Mouse (Mus musculus) limb, embryonic 13.5 days (tissue): Measurements from ENCODE around the gene Mlh3. TPM values are rescaled to one million over a fixed set of nuclear protein-coding genes. Genes with fewer than 3 reads are reported as not detected.

Source experiments
- ATAC-seq: fragments of 200-750 bp; cut with Nextera tagmentation; 2 replicates; pipeline ENCODE4 v1.8.0; 2017; ENCODE audit warnings: low read depth, moderate number of reproducible peaks, moderate TSS enrichment; ENCODE audit not compliant: low FRiP score
- H3K27ac ChIP-seq: fragments of 300-500 bp; sonication (generic); 2 replicates; pipeline ENCODE4 v1.5.1; 2015; ENCODE audit warnings: inconsistent platforms, mild to moderate bottlenecking, moderate library complexity
- H3K27me3 ChIP-seq: fragments of 300-500 bp; sonication (generic); 2 replicates; pipeline ENCODE4 v1.6.1; 2015; ENCODE audit warnings: mild to moderate bottlenecking, inconsistent platforms
- H3K36me3 ChIP-seq: fragments of 300-500 bp; sonication (generic); 2 replicates; pipeline ENCODE4 v1.6.1; 2015; ENCODE audit warnings: inconsistent platforms, mild to moderate bottlenecking, moderate library complexity
- H3K4me1 ChIP-seq: fragments of 300-500 bp; sonication (generic); 2 replicates; pipeline ENCODE4 v1.6.1; 2015; ENCODE audit warnings: inconsistent platforms
- H3K4me2 ChIP-seq: fragments of 300-500 bp; sonication (generic); replicated peaks from 2 replicates; pipeline ENCODE4 v1.6.1; 2015; ENCODE audit warnings: inconsistent platforms, mild to moderate bottlenecking, moderate library complexity
- H3K4me3 ChIP-seq: fragments of 300-500 bp; sonication (generic); 2 replicates; pipeline ENCODE4 v1.5.1; 2015; ENCODE audit warnings: moderate library complexity, mild to moderate bottlenecking, inconsistent platforms
- H3K9ac ChIP-seq: fragments of 300-500 bp; sonication (generic); 2 replicates; pipeline ENCODE4 v1.6.1; 2015; ENCODE audit warnings: mild to moderate bottlenecking, inconsistent platforms
- H3K9me3 ChIP-seq: fragments of 300-500 bp; sonication (generic); 2 replicates; pipeline ENCODE4 v1.6.1; 2016; ENCODE audit warnings: inconsistent platforms
- WGBS: fragments of 180-500 bp; shearing (Covaris S2); methylation state at CpG from one replicate; pipeline ENCODE4 v1.1.7; 2015; 5-methylcytosine and 5-hydroxymethylcytosine counted together
- polyA plus RNA-seq: library from polyadenylated mRNA; unstranded; fragments of >200 nt; fragmentation: Nextera tagmentation; extraction: Ambion mirVana; gene quantifications from 2 replicates; pipeline ENCODE4 v1.2.1, GENCODE M21; 2015

Gene Mlh3
- polyA plus RNA-seq, 1 experiment from 2014 or later: 10.8 TPM

DNA sequence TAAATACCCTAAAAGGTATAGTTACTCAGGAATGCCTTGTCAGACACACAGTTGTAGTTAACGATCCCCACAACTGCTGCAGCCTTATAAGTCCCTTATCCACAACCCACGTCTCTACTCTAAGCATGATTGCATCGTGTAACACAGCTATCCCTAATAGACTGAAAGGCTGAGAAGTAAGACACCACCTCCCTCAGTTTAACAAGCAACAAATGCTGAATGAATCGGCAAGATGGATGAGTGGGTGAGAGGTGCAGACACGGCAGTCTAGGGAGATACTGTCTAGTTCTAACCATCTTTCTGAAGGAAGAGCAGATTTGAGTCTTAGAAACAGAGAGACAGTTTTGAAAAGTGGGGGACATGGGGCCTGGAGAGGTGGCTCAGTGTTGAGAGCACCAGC is 7.2 kb downstream of the Mlh3 start:
- peak overlapping the region; percentile 78 for H3K27ac ChIP-seq
- H3K36me3 ChIP-seq: peaks cover 8% of the 10 kb centered on the region
- H3K9ac ChIP-seq: no peak overlapping the region
- no peak overlapping the region for H3K4me3 ChIP-seq
- 52% methylated on average over 5 of the region's 5 CpGs for WGBS
- no peak for ATAC-seq
- H3K4me2 ChIP-seq: 0 out of 2 replicates have a peak overlapping the region, but pooled peaks have one; percentile 4
- peaks cover 29% of the 10 kb centered on the region for H3K4me1 ChIP-seq
- H3K9me3 ChIP-seq: peaks cover 8% of the 10 kb centered on the region
- no peaks in the 10 kb centered on the region for H3K27me3 ChIP-seq

DNA sequence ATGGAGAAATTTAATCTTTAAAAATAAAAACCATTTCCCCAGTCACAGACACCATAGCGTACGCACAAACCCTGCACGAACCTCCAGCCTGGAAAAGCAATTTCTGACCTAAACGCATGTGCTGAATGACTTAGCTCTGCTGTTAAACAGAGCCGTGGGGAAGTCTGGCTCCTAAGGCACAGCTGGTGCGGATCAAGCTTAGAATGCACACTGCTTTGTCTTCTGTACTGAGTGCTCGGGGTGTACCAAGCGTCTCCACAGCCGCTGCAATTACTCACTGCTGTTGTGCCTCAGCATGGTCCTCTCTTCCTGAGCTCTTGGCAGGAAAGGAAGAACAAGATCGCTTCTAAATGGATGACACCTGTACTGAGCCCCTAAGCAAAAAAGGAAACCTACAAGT is 7.9 kb downstream of the Mlh3 start:
- H3K9ac ChIP-seq: no peak overlapping the region
- peak; percentile 92 for ATAC-seq
- peaks cover 9% of the 10 kb centered on the region for H3K36me3 ChIP-seq
- H3K4me3 ChIP-seq: no peak overlapping the region
- 22% methylated on average over 10 of the region's 10 CpGs for WGBS
- H3K4me1 ChIP-seq: peaks cover 29% of the 10 kb centered on the region
- H3K9me3 ChIP-seq: peaks cover 5% of the 10 kb centered on the region
- no peaks in the 10 kb centered on the region for H3K27me3 ChIP-seq
- H3K27ac ChIP-seq: peak overlapping the region; percentile 78; the same call in 1 of the 2 replicates
- H3K4me2 ChIP-seq: no peak overlapping the region

DNA sequence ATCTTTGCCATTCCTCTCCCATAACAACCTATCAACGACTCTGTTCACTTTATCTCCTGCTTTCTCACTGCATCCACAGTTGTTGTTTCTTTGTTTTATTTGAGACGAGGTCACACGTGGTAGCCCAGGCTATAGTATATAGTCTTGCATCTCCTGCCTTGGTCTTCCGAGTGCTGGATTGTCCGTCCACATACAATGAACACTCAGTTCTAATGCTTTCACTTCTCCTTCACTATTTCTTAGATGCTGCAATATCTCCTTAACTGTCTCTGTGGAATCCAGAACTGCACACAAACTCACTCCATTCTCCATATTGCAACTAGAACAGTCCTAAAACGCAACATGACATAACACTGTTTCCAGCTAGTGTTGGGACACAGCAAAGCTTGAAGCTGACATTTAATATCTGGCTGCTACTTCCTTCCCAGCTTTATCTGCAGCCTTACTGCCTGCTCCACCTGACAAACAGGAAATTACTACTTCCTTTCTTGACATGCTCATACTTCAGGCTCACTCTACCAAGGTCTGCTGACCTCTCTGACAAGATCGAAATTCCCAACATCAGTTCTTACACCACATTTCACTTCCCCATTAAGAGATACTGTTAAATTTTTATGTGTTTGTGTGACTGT is 13.3 kb downstream of the Mlh3 start:
- ATAC-seq: no peak
- Histone ChIP-seq H3K4me1 (peaks cover 10% of the 10 kb centered on the region; the same call in 1 of the 2 replicates), H3K4me2 (no peak overlapping the region), H3K9me3 (no peaks in the 10 kb centered on the region), H3K27ac (0 out of 2 replicates have a peak overlapping the region, but pooled peaks have one; percentile 11), H3K4me3 (no peak overlapping the region), H3K36me3 (peaks cover 9% of the 10 kb centered on the region; the same call in 1 of the 2 replicates), H3K27me3 (no peaks in the 10 kb centered on the region), H3K9ac (no peak overlapping the region)
- 82% methylated on average over 7 of the region's 7 CpGs for whole genome bisulfite sequencing

DNA sequence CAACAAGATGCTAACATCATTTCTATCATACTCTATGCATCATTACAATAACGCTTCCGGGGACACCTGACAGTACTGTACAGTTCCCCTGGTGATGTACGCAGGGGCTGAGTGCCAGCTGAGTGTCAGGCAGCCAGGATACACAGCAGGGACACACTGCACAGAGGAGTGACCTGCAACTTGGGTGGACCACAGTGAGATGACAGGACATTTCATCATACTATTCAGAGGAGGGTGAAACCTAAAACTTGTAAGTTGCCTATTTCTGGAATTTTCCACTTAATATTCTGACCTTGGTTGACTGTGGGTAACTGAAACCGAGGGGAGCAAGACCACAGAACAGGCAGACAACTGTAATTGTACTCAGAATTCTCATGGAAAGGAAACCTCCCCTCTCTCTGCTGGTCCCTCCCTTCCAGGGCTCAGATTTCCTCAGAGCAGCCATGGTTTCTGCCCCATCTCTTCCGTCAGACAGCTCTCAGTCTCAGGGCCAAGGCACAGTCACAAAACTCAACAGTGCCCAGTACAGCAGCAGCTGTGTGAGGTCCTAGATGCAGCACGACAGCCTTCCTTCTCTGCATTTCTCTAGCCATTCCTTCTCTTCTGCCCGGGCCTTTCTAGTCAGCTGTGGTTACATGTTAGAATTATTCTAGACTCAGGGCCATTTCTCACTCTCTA is 14.2 kb downstream of the Mlh3 start:
- ATAC-seq: 0 out of 2 replicates have a peak, but pooled peaks have one; percentile 54
- Histone ChIP-seq H3K27ac (peak overlapping the region; percentile 63), H3K9ac (0 out of 2 replicates have a peak overlapping the region, but pooled peaks have one; percentile 25), H3K27me3 (no peaks in the 10 kb centered on the region), H3K36me3 (peaks cover 9% of the 10 kb centered on the region; the same call in 1 of the 2 replicates), H3K4me1 (peaks cover 10% of the 10 kb centered on the region; the same call in 1 of the 2 replicates), H3K9me3 (no peaks in the 10 kb centered on the region), H3K4me3 (no peak overlapping the region), H3K4me2 (no peak overlapping the region)
- 59% methylated on average over 7 of the region's 7 CpGs for WGBS

DNA sequence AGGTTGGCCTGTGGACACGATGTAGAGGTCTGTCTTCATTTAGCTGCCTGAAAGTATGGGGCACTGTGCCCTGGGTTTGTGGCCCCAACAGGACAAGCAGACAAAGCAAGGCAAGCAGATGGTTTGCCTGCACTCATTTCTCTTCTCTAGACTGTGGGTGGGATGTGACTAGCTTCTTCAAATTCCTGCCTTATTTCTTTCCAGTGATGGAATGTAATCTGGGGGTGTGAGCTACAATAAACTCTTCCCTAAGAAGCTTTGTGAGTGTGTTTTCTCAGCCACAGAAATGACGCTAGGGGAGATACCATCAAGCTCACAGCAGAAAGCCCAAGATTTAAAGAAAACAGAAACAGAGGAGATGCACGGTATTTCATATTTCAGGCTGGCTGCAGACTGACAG is 18.3 kb downstream of the Mlh3 start:
- ATAC-seq: no peak
- H3K4me3 ChIP-seq: no peak overlapping the region
- no peaks in the 10 kb centered on the region for H3K27me3 ChIP-seq
- no peak overlapping the region for H3K27ac ChIP-seq
- 80% methylated on average over 3 of the region's 3 CpGs for WGBS
- peaks cover 10% of the 10 kb centered on the region for H3K36me3 ChIP-seq
- peaks cover 7% of the 10 kb centered on the region; the same call in 1 of the 2 replicates for H3K9me3 ChIP-seq
- H3K4me1 ChIP-seq: peaks cover 10% of the 10 kb centered on the region; the same call in 1 of the 2 replicates
- H3K4me2 ChIP-seq: no peak overlapping the region
- H3K9ac ChIP-seq: no peak overlapping the region

DNA sequence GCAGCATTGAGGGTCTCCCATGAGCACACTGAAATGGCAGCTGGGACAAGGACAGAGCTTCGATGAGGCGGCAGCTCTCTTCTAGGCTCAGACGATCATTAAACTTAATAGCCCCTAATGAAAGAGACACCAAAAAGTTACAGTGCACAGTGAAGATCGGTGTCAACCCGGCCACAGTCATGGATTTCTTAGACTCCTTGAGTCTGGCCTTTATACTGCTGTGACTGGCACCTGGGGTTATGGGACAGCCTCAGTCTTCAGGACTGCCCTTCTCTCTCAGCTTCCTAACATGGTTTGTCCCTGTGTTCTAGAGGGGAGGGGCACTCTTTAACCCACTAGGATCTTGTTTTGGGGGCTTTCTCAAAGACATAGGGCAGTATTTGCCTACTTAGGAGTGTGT is 32.8 kb downstream of the Mlh3 start:
- no peak overlapping the region for H3K27ac ChIP-seq
- no peak for ATAC-seq
- WGBS: 32% methylated on average over 5 of the region's 5 CpGs
- H3K36me3 ChIP-seq: peaks cover 6% of the 10 kb centered on the region; the same call in 1 of the 2 replicates
- no peaks in the 10 kb centered on the region for H3K9me3 ChIP-seq
- H3K27me3 ChIP-seq: no peaks in the 10 kb centered on the region
- H3K4me1 ChIP-seq: peaks cover 28% of the 10 kb centered on the region
- no peak overlapping the region for H3K4me2 ChIP-seq
- H3K4me3 ChIP-seq: no peak overlapping the region
- H3K9ac ChIP-seq: no peak overlapping the region

DNA sequence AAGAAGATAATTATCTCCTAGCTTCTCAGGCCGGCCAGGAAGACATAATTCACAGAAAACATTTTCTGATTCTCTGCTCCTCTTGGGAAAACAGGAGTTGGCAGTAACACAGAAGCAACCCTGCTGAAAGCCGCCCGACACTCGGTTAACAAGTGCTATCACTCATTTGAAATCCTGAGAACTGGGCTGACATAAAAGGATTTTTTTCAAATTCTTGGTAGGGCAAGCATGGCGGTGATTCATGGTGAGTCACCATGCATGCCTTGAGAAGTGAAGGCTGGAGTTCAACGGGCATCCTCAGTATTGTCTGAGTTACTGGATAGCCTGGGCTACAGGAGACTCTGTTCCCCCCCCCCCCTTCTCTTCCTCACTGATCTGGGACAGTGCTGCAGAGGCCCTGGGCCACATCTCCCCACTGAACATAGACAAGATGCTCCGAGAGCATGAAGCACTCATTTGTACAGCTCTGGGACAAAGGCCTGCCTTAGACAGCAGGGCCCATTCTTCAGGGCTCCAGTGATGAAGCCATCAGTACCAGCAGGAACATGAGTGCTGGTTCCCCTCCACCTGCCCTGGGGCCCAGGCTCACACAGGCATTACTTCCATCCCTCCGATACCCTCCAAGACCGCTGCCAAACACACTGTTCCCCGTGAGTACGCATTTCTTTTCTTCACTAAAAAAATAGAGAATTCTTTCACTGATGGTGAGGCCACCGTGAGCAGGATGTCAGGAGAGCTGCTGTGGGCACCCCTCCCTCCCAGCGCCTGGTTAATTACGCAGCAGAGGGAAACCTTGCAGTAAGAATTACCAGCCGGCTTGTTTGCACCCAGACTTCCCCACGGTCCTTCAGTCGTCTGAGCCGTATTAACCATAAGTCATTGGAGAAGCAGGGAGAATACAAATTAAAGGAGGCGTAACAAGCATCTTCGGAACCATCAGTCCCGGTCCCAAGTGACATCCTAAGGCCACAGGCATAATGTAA is 36.7 kb downstream of the Mlh3 start:
- H3K9ac ChIP-seq: no peak overlapping the region
- ATAC-seq: no peak
- H3K4me3 ChIP-seq: no peak overlapping the region
- peaks cover 23% of the 10 kb centered on the region for H3K4me1 ChIP-seq
- WGBS: 68% methylated on average over 21 of the region's 21 CpGs
- H3K27ac ChIP-seq: no peak overlapping the region
- H3K4me2 ChIP-seq: no peak overlapping the region
- no peaks in the 10 kb centered on the region for H3K27me3 ChIP-seq
- 0 out of 2 replicates have a peak, but pooled peaks cover 3% of the 10 kb centered on the region for H3K9me3 ChIP-seq
- peaks cover 11% of the 10 kb centered on the region for H3K36me3 ChIP-seq

DNA sequence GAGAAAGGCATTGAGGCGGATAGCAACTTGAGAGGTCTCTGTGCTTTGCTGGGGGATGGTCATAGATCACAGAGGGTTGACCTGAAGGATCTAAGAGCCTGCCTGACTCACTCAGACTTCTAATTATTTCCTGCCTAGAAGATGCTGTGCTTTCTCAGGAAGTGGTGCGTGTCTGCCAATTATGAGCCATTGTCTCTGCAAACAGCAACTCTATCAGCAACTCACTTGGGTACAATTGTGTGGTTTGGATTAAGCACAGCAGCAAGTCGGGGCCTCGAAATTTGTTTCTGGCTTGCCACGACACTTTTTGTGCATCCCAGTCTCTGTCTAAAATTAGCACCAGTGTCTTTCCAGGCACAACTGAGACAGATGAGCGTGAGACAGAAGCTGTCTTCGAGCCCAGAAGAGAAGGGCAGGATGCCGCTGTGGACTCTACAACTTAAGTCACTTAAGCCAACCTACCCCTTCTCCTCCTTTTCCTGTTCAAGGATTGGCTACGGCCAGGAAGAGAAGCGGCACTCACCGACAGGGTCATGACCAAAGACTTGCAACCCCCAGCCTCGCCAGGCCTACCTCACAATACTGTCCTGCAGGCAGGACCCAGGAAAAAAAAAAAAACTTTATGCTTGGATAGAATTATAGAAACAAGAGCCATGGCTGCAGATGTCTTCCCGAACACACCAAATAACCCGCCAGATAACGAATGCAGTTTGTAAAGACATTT is 42.4 kb downstream of the Mlh3 start:
- H3K4me2 ChIP-seq: no peak overlapping the region
- whole genome bisulfite sequencing: 63% methylated on average over 15 of the region's 15 CpGs
- peak overlapping the region; percentile 28; the same call in 1 of the 2 replicates for H3K27ac ChIP-seq
- H3K36me3 ChIP-seq: peaks cover 49% of the 10 kb centered on the region
- no peaks in the 10 kb centered on the region for H3K27me3 ChIP-seq
- no peak for ATAC-seq
- H3K4me3 ChIP-seq: no peak overlapping the region
- H3K4me1 ChIP-seq: peaks cover 5% of the 10 kb centered on the region; the same call in 1 of the 2 replicates
- no peak overlapping the region for H3K9ac ChIP-seq
- 0 out of 2 replicates have a peak, but pooled peaks cover 3% of the 10 kb centered on the region for H3K9me3 ChIP-seq

DNA sequence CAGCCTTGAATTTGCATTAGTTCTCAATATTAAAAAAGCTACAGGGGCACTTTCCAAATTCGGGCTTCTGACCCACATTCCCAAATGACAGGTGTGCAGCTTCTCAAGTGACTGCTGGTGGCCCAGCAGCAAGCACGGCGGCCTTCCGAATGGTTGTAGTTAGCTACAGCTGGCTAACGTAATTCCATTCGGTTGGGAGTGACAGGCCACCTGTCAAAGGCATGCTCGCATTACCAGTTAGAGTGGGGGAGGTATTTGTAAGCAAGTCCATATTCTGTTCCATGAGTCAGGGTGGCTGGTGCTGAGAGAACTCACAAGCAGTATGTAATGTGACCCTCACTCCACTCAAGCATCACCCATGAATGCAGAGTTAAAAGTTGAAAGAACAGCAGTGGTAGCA is 43.2 kb downstream of the Mlh3 start:
- no peak overlapping the region for H3K4me2 ChIP-seq
- 0 out of 2 replicates have a peak, but pooled peaks cover 3% of the 10 kb centered on the region for H3K9me3 ChIP-seq
- peaks cover 58% of the 10 kb centered on the region for H3K36me3 ChIP-seq
- no peak overlapping the region for H3K4me3 ChIP-seq
- peak; percentile 88 for ATAC-seq
- H3K27me3 ChIP-seq: no peaks in the 10 kb centered on the region
- H3K4me1 ChIP-seq: peaks cover 5% of the 10 kb centered on the region; the same call in 1 of the 2 replicates
- H3K27ac ChIP-seq: no peak overlapping the region
- no peak overlapping the region for H3K9ac ChIP-seq
- 27% methylated on average over 7 of the region's 7 CpGs for WGBS

DNA sequence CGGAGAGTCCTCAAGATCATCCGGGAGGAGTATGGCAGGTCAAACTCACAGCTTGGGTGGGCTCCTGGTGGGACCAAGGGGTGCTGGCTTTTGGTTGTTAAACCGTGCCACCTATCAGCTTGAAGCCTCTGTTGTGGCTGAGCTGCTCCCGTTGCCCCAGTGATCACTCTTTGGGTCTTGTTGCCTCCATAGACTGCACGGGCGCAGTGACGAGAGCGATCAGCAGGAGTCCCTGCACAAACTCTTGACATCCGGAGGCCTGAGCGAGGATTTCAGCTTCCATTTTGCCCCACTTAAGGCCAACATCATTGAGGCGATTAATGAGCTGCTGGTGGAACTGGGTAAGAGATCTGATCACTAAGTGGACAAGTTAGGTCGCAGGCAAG is 50.5 kb downstream of the Mlh3 start:
- 0 out of 2 replicates have a peak, but pooled peaks have one; percentile 1 for ATAC-seq
- WGBS: 2% methylated on average over 12 of the region's 12 CpGs

More for the DNA sequence above, 50.5 kb downstream of the Mlh3 start:
- Histone ChIP-seq H3K9ac (peak overlapping the region; percentile 82), H3K9me3 (no peaks in the 10 kb centered on the region), H3K4me3 (peak overlapping the region; percentile 84), H3K27me3 (no peaks in the 10 kb centered on the region), H3K27ac (peak overlapping the region; percentile 67; the same call in 1 of the 2 replicates), H3K4me1 (peaks cover 22% of the 10 kb centered on the region), H3K36me3 (peaks cover 40% of the 10 kb centered on the region), H3K4me2 (peak overlapping the region; percentile 80)
